Mouse (Mus musculus): ENCODE data around the gene Zranb2. TPM values are rescaled to one million over a fixed set of nuclear protein-coding genes. Genes with fewer than 3 reads are reported as not detected.
A peak's percentile ranks its signal among the peaks of the same experiment; 100 is the strongest.

Zranb2 gene
- polyA plus RNA-seq (2014; fragmentation: Nextera tagmentation; extraction: Ambion mirVana): 150 and 153 TPM in 2 replicates

- Histone ChIP-seq H3K27me3 (ENCODE audit: control insufficient read depth, insufficient read depth, low read length) (peaks cover 9% of the 10 kb centered on the region), H3K9ac (ENCODE audit: low read depth, low read length) (peak within 1 kb of the TSS; percentile 87), H3K4me1 (replicated peaks; ENCODE audit: control insufficient read depth, insufficient read depth, low read length) (no peaks in the 10 kb centered on the region), H3K9me3 (ENCODE audit: control insufficient read depth, low read length) (no peaks in the 10 kb centered on the region), H3K36me3 (ENCODE audit: control insufficient read depth, insufficient read depth, low read length) (no peaks in the 10 kb centered on the region), H3K4me2 (replicated peaks; ENCODE audit: low read depth, low read length) (peak within 1 kb of the TSS; percentile 62), H3K27ac (ENCODE audit: low read depth, low read length) (peak within 1 kb of the TSS; percentile 88), H3K4me3 (ENCODE audit: low read depth, low read length) (peak within 1 kb of the TSS; percentile 84)
- under 1% methylated on average over 68 of the region's 91 CpGs for WGBS
- DNase-seq (ENCODE audit: low spot score): peak; percentile 98
- ATAC-seq (ENCODE audit: low FRiP score): peak; percentile 97
Measured at GRCm38 (mm10) chr3:157533964-157534785, at the start of gene Zranb2. Gene Zranb2 (plus strand): TSS chr3:157534160.

- Histone ChIP-seq H3K9me3 (ENCODE audit: control insufficient read depth, low read length) (no peaks in the 10 kb centered on the region), H3K36me3 (ENCODE audit: control insufficient read depth, insufficient read depth, low read length) (no peaks in the 10 kb centered on the region), H3K9ac (ENCODE audit: low read depth, low read length) (no peak overlapping the region), H3K4me1 (replicated peaks; ENCODE audit: control insufficient read depth, insufficient read depth, low read length) (no peaks in the 10 kb centered on the region), H3K4me2 (replicated peaks; ENCODE audit: low read depth, low read length) (no peak overlapping the region), H3K4me3 (ENCODE audit: low read depth, low read length) (no peak overlapping the region), H3K27ac (ENCODE audit: low read depth, low read length) (no peak overlapping the region), H3K27me3 (ENCODE audit: control insufficient read depth, insufficient read depth, low read length) (no peaks in the 10 kb centered on the region)
- 60% methylated on average over 4 of the region's 4 CpGs for WGBS
- no peak for DNase-seq (ENCODE audit: low spot score)
- ATAC-seq (ENCODE audit: low FRiP score): no peak
Measured at GRCm38 (mm10) chr3:157492043-157492442, 41.9 kb upstream of the Zranb2 start.

- H3K27ac ChIP-seq (ENCODE audit: low read depth, low read length): no peak overlapping the region
- no peak overlapping the region for H3K9ac ChIP-seq (ENCODE audit: low read depth, low read length)
- ATAC-seq (ENCODE audit: low FRiP score) (no peak), DNase-seq (ENCODE audit: low spot score) (no peak)
- no peaks in the 10 kb centered on the region for H3K27me3 ChIP-seq (ENCODE audit: control insufficient read depth, insufficient read depth, low read length)
- no peaks in the 10 kb centered on the region for H3K4me1 ChIP-seq (replicated peaks; ENCODE audit: control insufficient read depth, insufficient read depth, low read length)
- H3K4me2 ChIP-seq (replicated peaks; ENCODE audit: low read depth, low read length): no peak overlapping the region
- H3K36me3 ChIP-seq (ENCODE audit: control insufficient read depth, insufficient read depth, low read length): no peaks in the 10 kb centered on the region
- H3K4me3 ChIP-seq (ENCODE audit: low read depth, low read length): no peak overlapping the region
- H3K9me3 ChIP-seq (ENCODE audit: control insufficient read depth, low read length): no peaks in the 10 kb centered on the region
- 89% methylated on average over 1 of the region's 1 CpGs for WGBS
Measured at GRCm38 (mm10) chr3:157502216-157502615, 31.7 kb upstream of the Zranb2 start.

- H3K9ac ChIP-seq (ENCODE audit: low read depth, low read length): no peak overlapping the region
- 81% methylated on average over 5 of the region's 5 CpGs for WGBS
- no peak overlapping the region for H3K27ac ChIP-seq (ENCODE audit: low read depth, low read length)
- H3K9me3 ChIP-seq (ENCODE audit: control insufficient read depth, low read length): no peaks in the 10 kb centered on the region
- no peaks in the 10 kb centered on the region for H3K36me3 ChIP-seq (ENCODE audit: control insufficient read depth, insufficient read depth, low read length)
- H3K27me3 ChIP-seq (ENCODE audit: control insufficient read depth, insufficient read depth, low read length): no peaks in the 10 kb centered on the region
- no peaks in the 10 kb centered on the region for H3K4me1 ChIP-seq (replicated peaks; ENCODE audit: control insufficient read depth, insufficient read depth, low read length)
- no peak overlapping the region for H3K4me2 ChIP-seq (replicated peaks; ENCODE audit: low read depth, low read length)
- no peak overlapping the region for H3K4me3 ChIP-seq (ENCODE audit: low read depth, low read length)
- ATAC-seq (ENCODE audit: low FRiP score): no peak
- no peak for DNase-seq (ENCODE audit: low spot score)
Measured at GRCm38 (mm10) chr3:157514116-157514796, 19.7 kb upstream of the Zranb2 start.

- DNase-seq (ENCODE audit: low spot score): no peak
- H3K36me3 ChIP-seq (ENCODE audit: control insufficient read depth, insufficient read depth, low read length): no peaks in the 10 kb centered on the region
- 72% methylated on average over 3 of the region's 3 CpGs for WGBS
Measured at GRCm38 (mm10) chr3:157516471-157516870, 17.5 kb upstream of the Zranb2 start.

GRCm38 (mm10) chr3:157517992-157518391, 16.0 kb upstream of the Zranb2 start:
- no peak for DNase-seq (ENCODE audit: low spot score)
- 89% methylated on average over 2 of the region's 2 CpGs for WGBS

More at GRCm38 (mm10) chr3:157516471-157516870, 17.5 kb upstream of the Zranb2 start:
- Histone ChIP-seq H3K9ac (ENCODE audit: low read depth, low read length) (no peak overlapping the region), H3K4me1 (replicated peaks; ENCODE audit: control insufficient read depth, insufficient read depth, low read length) (no peaks in the 10 kb centered on the region), H3K4me2 (replicated peaks; ENCODE audit: low read depth, low read length) (no peak overlapping the region), H3K27ac (ENCODE audit: low read depth, low read length) (no peak overlapping the region), H3K27me3 (ENCODE audit: control insufficient read depth, insufficient read depth, low read length) (no peaks in the 10 kb centered on the region), H3K4me3 (ENCODE audit: low read depth, low read length) (no peak overlapping the region), H3K9me3 (ENCODE audit: control insufficient read depth, low read length) (no peaks in the 10 kb centered on the region)
- ATAC-seq (ENCODE audit: low FRiP score): no peak

GRCm38 (mm10) chr3:157520433-157520832, 13.5 kb upstream of the Zranb2 start:
- WGBS: 7% methylated on average over 1 of the region's 1 CpGs
- Histone ChIP-seq H3K4me2 (replicated peaks; ENCODE audit: low read depth, low read length) (no peak overlapping the region), H3K4me3 (ENCODE audit: low read depth, low read length) (no peak overlapping the region), H3K9me3 (ENCODE audit: control insufficient read depth, low read length) (no peaks in the 10 kb centered on the region), H3K36me3 (ENCODE audit: control insufficient read depth, insufficient read depth, low read length) (no peaks in the 10 kb centered on the region), H3K9ac (ENCODE audit: low read depth, low read length) (no peak overlapping the region), H3K27me3 (ENCODE audit: control insufficient read depth, insufficient read depth, low read length) (no peaks in the 10 kb centered on the region), H3K4me1 (replicated peaks; ENCODE audit: control insufficient read depth, insufficient read depth, low read length) (no peaks in the 10 kb centered on the region), H3K27ac (ENCODE audit: low read depth, low read length) (no peak overlapping the region)
- peak; percentile 67 for DNase-seq (ENCODE audit: low spot score)
- ATAC-seq (ENCODE audit: low FRiP score): peak; percentile 54; the same call in 1 of the 2 replicates

More at GRCm38 (mm10) chr3:157517992-157518391, 16.0 kb upstream of the Zranb2 start:
- Histone ChIP-seq H3K4me3 (ENCODE audit: low read depth, low read length) (no peak overlapping the region), H3K36me3 (ENCODE audit: control insufficient read depth, insufficient read depth, low read length) (no peaks in the 10 kb centered on the region), H3K4me2 (replicated peaks; ENCODE audit: low read depth, low read length) (no peak overlapping the region), H3K27me3 (ENCODE audit: control insufficient read depth, insufficient read depth, low read length) (no peaks in the 10 kb centered on the region), H3K27ac (ENCODE audit: low read depth, low read length) (no peak overlapping the region), H3K9me3 (ENCODE audit: control insufficient read depth, low read length) (no peaks in the 10 kb centered on the region), H3K4me1 (replicated peaks; ENCODE audit: control insufficient read depth, insufficient read depth, low read length) (no peaks in the 10 kb centered on the region), H3K9ac (ENCODE audit: low read depth, low read length) (no peak overlapping the region)
- ATAC-seq (ENCODE audit: low FRiP score): no peak

GRCm38 (mm10) chr3:157523834-157524233, 10.1 kb upstream of the Zranb2 start:
- H3K4me1 ChIP-seq (replicated peaks; ENCODE audit: control insufficient read depth, insufficient read depth, low read length): no peaks in the 10 kb centered on the region
- ATAC-seq (ENCODE audit: low FRiP score) (no peak), DNase-seq (ENCODE audit: low spot score) (no peak)
- WGBS: 41% methylated on average over 1 of the region's 1 CpGs
- no peak overlapping the region for H3K4me3 ChIP-seq (ENCODE audit: low read depth, low read length)
- no peaks in the 10 kb centered on the region for H3K36me3 ChIP-seq (ENCODE audit: control insufficient read depth, insufficient read depth, low read length)
- H3K27me3 ChIP-seq (ENCODE audit: control insufficient read depth, insufficient read depth, low read length): no peaks in the 10 kb centered on the region; the same call in 1 of the 2 replicates
- no peak overlapping the region for H3K27ac ChIP-seq (ENCODE audit: low read depth, low read length)
- no peak overlapping the region for H3K4me2 ChIP-seq (replicated peaks; ENCODE audit: low read depth, low read length)
- H3K9me3 ChIP-seq (ENCODE audit: control insufficient read depth, low read length): no peaks in the 10 kb centered on the region
- H3K9ac ChIP-seq (ENCODE audit: low read depth, low read length): no peak overlapping the region

Data from hindbrain, embryonic 11.5 days (tissue).